Comparison of ENCODE assay signal across 9 mouse cellular contexts in the genomic region with DNA sequence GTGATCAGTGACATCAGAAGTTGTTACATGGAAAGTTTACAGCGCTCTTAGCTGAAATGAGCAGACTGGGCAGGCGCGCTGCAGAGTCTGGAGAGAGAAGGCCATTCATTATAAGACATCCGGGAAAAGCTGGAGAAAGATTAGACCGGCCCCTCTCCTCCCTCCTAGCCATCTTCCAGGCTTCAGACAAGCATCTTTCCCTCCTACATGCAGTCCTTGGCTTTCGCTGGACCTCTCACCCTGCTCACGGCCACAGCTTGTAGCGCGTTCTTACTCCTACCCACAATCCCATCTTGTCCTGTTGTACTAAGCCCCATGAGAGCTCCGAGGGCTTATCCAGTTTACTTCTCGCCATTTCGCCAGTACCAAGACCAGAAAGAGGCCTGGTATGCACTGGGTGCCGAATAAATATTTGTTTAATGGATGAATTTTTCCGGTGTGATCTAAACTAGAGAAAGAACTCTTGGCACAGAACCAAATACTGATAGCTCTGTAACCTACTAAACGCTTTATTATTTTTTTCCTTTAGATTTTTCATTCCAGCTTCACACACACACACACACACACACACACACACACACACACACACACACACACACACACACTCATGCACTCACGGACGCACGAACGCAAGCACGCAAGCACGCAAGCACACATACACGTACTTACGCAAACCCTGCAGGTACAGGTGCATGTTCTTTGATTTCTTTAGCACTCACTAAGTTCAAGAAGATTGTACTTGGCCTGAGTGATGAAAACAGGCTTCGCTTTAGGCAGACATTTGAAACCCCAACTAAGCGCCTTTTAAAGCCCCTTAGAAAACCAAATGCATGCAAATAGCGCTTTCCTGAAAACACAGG. TPM values are rescaled to one million over a fixed set of nuclear protein-coding genes. Genes with fewer than 3 reads are reported as not detected.
DNase-seq lines count a peak whose midpoint lies in the region; ATAC-seq lines count a peak whose summit lies in the region.
"Had no signal": no experiment of that assay in that cellular context is flagged by ENCODE, and none has a peak within 500 bp of the region (broad histone marks: within the 10 kb centered on the region; RNA-seq: fewer than 3 reads in every experiment).

No protein-coding gene starts in this region.

- H3K27ac ChIP-seq in heart, embryonic 14.5 days (replicated peaks in 1 of 2; ENCODE audit: control insufficient read depth in 1 of 2, insufficient read depth in 1 of 2, low read depth in 2 of 2, low read length in 2 of 2), result peak overlapping the region in 1 of 2 experiments; percentile 37; a peak in 1 of 4 replicates
- no peak overlapping the region for H3K27ac ChIP-seq in liver, embryonic 12.5 days
- peak overlapping the region; percentile 80 for H3K27ac ChIP-seq in stomach, embryonic 16.5 days (ENCODE audit: low read length)

- H3K4me2 ChIP-seq in heart, embryonic 14.5 days (ENCODE audit: low read length), result peak overlapping the region; percentile 82
- peak overlapping the region; percentile 34 for H3K4me2 ChIP-seq in liver, embryonic 12.5 days
- peak overlapping the region; percentile 59 for H3K4me2 ChIP-seq in stomach, embryonic 16.5 days (ENCODE audit: low read depth, low read length)

- no peaks in the 10 kb centered on the region for H3K9me3 ChIP-seq in heart, embryonic 14.5 days (ENCODE audit: control insufficient read depth, low read length)
- H3K9me3 ChIP-seq in liver, embryonic 12.5 days (replicated peaks), result no peaks in the 10 kb centered on the region
- no peaks in the 10 kb centered on the region for H3K9me3 ChIP-seq in stomach, embryonic 16.5 days (replicated peaks; ENCODE audit: control insufficient read depth, low read length)

- H3K27me3 ChIP-seq in heart, embryonic 14.5 days (ENCODE audit: control insufficient read depth, insufficient read depth, low read length), result peaks cover 4% of the 10 kb centered on the region; the same call in 1 of the 2 replicates
- peaks cover 19% of the 10 kb centered on the region for H3K27me3 ChIP-seq in liver, embryonic 12.5 days (replicated peaks)
- H3K27me3 ChIP-seq in stomach, embryonic 16.5 days (ENCODE audit: control insufficient read depth, insufficient read depth, low read length), result no peaks in the 10 kb centered on the region

- no peak for ATAC-seq in heart, embryonic 14.5 days (ENCODE audit: insufficient number of reproducible peaks, insufficient read depth, low FRiP score, low read depth)
- no peak for ATAC-seq in liver, embryonic 12.5 days
- ATAC-seq in stomach, embryonic 16.5 days (ENCODE audit: insufficient read depth, low FRiP score), result peak; percentile 77; the same call in 1 of the 2 replicates
- no peak for ATAC-seq in CD4-positive, CD25-positive, alpha-beta regulatory T cell, adult 4 months

- H3K36me3 ChIP-seq in heart, embryonic 14.5 days (ENCODE audit: control insufficient read depth, insufficient read depth, low read length), result no peaks in the 10 kb centered on the region
- no peaks in the 10 kb centered on the region for H3K36me3 ChIP-seq in liver, embryonic 12.5 days
- H3K36me3 ChIP-seq in stomach, embryonic 16.5 days (ENCODE audit: control insufficient read depth, insufficient read depth, low read length), result no peaks in the 10 kb centered on the region

- H3K4me3 ChIP-seq in heart, embryonic 14.5 days (ENCODE audit: control insufficient read depth in 1 of 2, insufficient read depth in 1 of 2, low read depth in 1 of 2, low read length in 2 of 2), result peak overlapping the region; percentile 34 to 38
- H3K4me3 ChIP-seq in liver, embryonic 12.5 days, result no peak overlapping the region
- H3K4me3 ChIP-seq in stomach, embryonic 16.5 days (replicated peaks; ENCODE audit: low read length), result peak overlapping the region; percentile 33
- H3K4me3 ChIP-seq: myocyte had no signal

- 12% methylated on average over 26 of the region's 26 CpGs for WGBS in heart, embryonic 14.5 days
- WGBS in liver, embryonic 12.5 days (ENCODE audit: insufficient replicate concordance), result 33% methylated on average over 26 of the region's 26 CpGs
- 16% methylated on average over 26 of the region's 26 CpGs for WGBS in stomach, embryonic 16.5 days

- H3K9ac ChIP-seq in heart, embryonic 14.5 days (ENCODE audit: low read length), result peak overlapping the region; percentile 62
- no peak overlapping the region for H3K9ac ChIP-seq in liver, embryonic 12.5 days
- H3K9ac ChIP-seq in stomach, embryonic 16.5 days (ENCODE audit: low read length), result peak overlapping the region; percentile 57

- peaks cover 6 to 7% of the 10 kb centered on the region in 2 experiments for H3K4me1 ChIP-seq in heart, embryonic 14.5 days (ENCODE audit: control insufficient read depth in 2 of 2, insufficient read depth in 2 of 2, low read length in 2 of 2)
- H3K4me1 ChIP-seq in liver, embryonic 12.5 days, result 0 out of 2 replicates have a peak, but pooled peaks cover 6% of the 10 kb centered on the region
- H3K4me1 ChIP-seq in stomach, embryonic 16.5 days (ENCODE audit: control insufficient read depth, insufficient read depth, low read length), result peaks cover 18% of the 10 kb centered on the region

- peak; percentile 8 for DNase-seq in right cerebral cortex, postnatal 25 days
- DNase-seq in right cerebral cortex, postnatal 36 days (ENCODE audit: low spot score in 2 of 2), result no peak
- no peak for DNase-seq in layer of hippocampus, postnatal 25 days (ENCODE audit: extremely low spot score in 1 of 2, low spot score in 1 of 2)
- no peak for DNase-seq in layer of hippocampus, adult 9-11 months

RNA-seq across cellular contexts. Expression of a gene that starts 41.4 kb away (rescaled TPM):
- polyA plus RNA-seq in heart, embryonic 14.5 days (2014; fragmentation: Nextera tagmentation; extraction: Ambion mirVana), result 3.5 and 5.1 TPM in 2 replicates
- 0.92 and 0.93 TPM in 2 replicates for polyA plus RNA-seq in liver, embryonic 12.5 days (2016; fragmentation: Nextera tagmentation; extraction: Ambion mirVana)
- polyA plus RNA-seq in stomach, embryonic 16.5 days (2015; fragmentation: Nextera tagmentation; extraction: Ambion mirVana), result 8.5 and 9.3 TPM in 2 replicates
- polyA plus RNA-seq in CD4-positive, CD25-positive, alpha-beta regulatory T cell, adult 4 months (2017; shearing (Covaris generic)), result 1 to 10 TPM; 2.8 to 3.5 TPM
- total RNA-seq in layer of hippocampus, postnatal 25 days (2021), result 100 to 1,000 TPM; 670 to 691 TPM
